Mouse (Mus musculus) brain, embryonic 14.5 days (tissue): ENCODE measurements at regions not wholly inside any gene's neighbourhood (a gene's known extent, or its start where the extent isn't known, plus 50 kb on each side); places are given as distances from the start of the nearest gene placed in this dataset.
"Not testable (repeated sequence)": the region's sequence is repeated elsewhere in the genome, so short reads cannot be mapped to it uniquely, and the experiment has no call there.

Source experiments
- DNase-seq: peaks from one replicate; pipeline ENCODE4 v3.0.0-alpha.2; 2011; ENCODE audit warnings: low read depth
- CTCF ChIP-seq: fragments of 200-500 bp; IDR thresholded peaks from 2 replicates; pipeline ENCODE4 v1.5.1; 2012; ENCODE audit warnings: inconsistent platforms, mild to moderate bottlenecking, moderate library complexity, borderline replicate concordance; ENCODE audit not compliant: insufficient read depth, insufficient read length; ENCODE audit errors: extremely low read depth
- POLR2A ChIP-seq: fragments of 200-500 bp; IDR thresholded peaks from 2 replicates; pipeline ENCODE4 v1.6.1; 2012; ENCODE audit warnings: mild to moderate bottlenecking, inconsistent platforms, borderline replicate concordance; ENCODE audit not compliant: poor library complexity, insufficient read depth, insufficient read length, severe bottlenecking; ENCODE audit errors: extremely low read depth

DNA sequence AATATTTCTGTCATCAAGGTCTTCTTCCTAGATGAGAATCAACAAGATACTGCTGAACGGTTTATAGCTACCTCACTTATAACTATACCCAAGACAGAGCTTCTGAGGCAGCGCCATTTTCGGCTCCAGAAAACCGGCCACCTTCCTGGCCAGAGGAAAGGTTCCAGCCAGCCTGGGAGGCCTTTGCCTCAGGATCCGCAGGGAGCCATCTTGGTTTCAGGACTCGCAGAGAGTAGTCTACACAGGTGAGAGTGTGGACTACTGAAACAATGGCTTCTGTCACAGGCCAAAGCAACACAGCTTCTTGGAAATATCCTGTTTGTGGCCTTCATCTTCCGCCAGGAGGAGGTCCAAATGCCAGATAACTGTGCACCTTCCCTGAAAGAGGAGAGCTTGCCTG is 447.5 kb downstream of the Kcnt2 start:
- TF ChIP-seq POLR2A (no peak), CTCF (no peak)
- DNase-seq: no peak

DNA sequence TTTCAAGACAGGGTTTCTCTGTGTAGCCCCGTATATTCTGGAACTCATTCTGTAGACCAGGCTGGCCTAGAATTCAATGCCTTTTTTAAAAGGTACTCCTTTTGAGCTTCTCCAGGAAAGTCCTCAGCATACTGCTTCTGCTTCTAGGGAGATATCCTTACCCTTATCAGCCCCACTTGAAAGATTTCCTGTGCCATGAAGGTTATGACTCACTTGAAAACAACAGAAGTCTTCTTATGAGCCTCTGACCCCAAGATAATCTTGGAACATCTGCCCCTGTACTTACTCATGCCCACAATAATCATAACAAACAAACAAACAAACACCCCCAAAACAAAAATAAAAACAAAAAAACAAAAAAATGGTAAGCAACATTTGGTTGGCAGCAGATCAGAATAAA is 484.2 kb downstream of the Kcnt2 start:
- TF ChIP-seq POLR2A (no peak), CTCF (no peak)
- DNase-seq: no peak

DNA sequence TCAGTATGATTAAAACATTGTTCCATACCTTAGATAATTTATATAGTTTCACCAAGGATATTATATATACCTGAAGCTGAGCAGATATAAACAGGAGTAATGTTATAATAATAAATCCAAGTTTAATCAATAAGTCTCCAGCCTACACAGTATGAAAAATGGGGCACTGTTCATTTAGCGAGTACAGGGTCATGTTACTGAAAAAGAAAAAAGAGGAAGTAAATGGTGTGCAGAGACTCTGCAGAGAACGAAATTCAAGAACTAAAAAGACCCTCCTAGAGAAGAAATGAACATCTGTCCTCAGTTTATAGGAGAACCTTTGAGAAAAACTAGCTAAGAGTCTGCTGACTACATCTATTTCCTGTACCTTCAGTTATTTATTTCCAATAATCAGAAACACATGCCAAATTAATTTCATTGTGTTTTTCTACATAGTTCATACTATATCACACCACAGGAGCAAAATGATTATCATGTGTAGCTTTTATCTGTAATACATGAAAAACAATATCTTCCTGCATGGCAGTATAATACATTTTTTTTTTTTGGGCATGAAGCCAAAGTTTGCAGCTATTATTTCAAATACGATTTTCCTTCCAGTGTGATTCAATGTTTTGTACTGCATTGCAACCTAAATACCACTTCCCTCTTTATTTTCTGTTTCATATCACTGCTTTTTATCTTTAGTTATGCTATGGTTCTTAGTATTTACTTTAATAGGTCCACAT is 493.2 kb downstream of the Kcnt2 start:
- TF ChIP-seq POLR2A: no peak
- no peak for TF ChIP-seq CTCF
- DNase-seq: no peak

DNA sequence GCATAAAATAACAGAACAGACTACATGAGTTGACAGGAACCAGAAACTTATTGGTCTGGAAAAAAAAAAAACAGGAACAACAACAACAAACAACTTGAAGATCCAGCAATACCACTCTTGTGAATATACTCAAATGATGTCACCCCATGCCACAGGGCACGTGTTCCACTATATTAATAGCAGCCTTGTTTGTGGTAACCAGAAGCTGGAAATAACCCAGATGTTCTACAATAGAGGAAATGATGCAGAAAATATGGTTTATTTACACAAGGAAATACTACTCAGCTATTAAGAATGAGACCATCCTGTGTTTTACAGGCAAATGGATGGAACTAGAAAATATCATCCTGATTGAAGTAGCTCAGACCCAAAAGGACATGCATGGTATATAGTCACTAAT is 494.1 kb downstream of the Kcnt2 start:
- DNase-seq: no peak
- TF ChIP-seq POLR2A (no peak), CTCF (no peak)

DNA sequence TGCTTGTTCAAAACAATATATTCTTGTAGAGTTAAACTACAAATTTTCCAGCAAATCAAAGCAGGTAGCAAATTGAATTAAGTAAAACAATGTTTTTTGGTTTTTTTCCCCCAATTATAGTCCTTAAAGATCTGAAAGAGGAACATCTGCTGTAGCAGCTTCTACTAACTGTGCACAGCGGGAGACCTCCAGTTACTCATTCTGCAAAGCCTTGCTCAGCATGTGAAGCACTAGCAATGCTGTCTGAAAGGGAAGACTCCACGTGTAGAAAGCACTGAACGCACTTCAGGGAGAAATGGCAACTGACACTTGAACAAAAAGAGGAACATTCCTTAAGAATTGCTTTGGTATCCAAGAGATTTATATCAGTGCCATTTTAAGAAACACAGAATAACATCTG is 502.1 kb downstream of the Kcnt2 start:
- TF ChIP-seq CTCF (no peak), POLR2A (no peak)
- peak; percentile 80 for DNase-seq

DNA sequence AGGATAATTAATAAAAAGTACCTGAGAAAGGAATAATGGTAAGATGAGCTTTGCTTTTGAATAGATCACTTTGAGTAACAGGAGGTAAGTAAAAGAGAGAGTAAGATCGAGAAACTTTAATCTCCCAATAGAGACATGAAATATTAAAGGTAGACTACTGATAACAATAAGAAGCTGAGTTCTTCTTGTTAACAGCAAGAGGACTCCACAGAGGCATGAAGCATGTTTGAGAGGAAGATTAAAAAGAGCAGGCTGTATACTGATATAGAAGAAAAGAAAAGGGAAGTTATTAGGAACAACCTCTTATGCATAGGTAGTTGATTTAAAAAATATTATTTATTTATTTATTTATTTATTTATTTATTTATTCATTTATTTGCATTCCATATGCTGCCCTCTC is 519.9 kb downstream of the Kcnt2 start:
- TF ChIP-seq CTCF (no peak), POLR2A (no peak)
- no peak for DNase-seq

DNA sequence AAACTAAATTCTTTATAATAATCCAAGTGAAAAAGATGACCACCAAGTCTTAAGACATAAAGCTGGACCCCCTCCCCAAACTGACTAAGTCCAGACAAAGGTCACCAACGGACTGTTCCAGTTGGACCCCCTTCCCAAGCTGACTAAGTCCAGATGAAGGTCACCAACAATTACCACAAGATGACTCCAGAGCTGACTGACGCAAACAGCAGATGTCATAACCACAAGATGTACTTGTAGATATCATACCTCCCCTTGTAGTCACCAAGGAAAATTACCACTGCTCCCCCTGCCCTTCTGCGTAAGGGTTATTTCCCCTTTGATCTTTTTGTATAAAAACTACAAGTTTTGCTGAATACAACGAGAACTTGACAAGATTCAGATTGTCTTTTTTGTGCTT is 527.8 kb downstream of the Kcnt2 start:
- not testable (repeated sequence) for DNase-seq

DNA sequence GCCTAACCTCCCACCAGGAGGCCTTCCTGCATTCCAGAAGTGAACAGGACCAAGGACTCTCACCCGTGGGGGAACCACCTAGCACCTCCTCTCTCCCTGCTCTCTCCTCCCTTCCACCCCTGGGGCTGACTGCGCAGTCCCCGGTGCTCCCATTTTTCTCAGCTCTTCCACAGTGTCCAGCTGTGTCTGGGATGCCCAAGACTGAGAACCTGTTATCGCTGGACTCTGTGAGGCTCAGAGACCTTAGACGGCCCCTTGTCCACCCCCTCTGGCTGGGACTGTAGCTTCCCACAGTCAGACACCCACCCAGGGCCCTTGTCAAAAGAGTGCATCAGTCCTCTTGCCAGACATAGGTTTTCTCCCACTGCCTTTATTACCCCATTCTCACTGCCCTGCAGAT is 564.2 kb downstream of the Kcnt2 start:
- DNase-seq: no peak
- TF ChIP-seq POLR2A: no peak
- TF ChIP-seq CTCF: no peak

DNA sequence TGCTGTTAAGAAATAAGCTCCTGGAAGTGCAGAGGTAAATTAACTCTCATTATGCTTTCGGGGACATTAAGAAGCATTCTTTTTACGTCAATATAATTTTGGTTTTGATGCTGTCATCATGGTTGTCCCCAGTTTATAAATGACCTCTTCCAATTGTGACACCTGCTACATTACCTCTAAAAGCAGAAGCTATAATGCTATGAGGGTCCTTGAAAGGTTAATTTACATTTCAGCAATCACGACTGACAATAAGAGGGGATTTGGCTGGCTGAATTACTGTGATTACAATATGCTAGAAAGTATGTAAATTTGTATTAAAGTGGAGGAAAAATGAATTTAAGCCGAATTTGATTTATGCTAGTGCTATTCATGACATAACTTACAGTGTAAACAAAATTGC is 592.8 kb downstream of the Kcnt2 start:
- TF ChIP-seq CTCF: no peak
- TF ChIP-seq POLR2A: no peak
- DNase-seq: peak; percentile 40

DNA sequence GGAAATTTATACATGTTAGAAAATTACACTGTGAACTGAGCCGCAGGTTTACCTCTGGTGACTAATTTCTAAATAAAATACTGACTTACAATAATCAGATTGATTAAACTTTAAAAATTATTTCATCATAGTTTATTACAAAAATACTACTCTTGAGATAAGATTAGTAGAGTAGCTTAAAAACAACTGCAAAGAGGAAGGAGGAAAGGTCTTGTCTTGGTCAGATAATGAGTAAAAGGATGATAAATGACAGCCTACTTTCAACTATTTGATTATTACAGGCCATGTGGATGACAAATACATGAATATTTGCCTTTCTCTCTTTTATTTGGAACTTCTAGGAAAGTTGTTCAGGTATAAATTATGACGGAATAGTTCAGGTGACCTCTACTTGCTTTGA is 594.6 kb downstream of the Kcnt2 start:
- TF ChIP-seq CTCF (no peak), POLR2A (no peak)
- DNase-seq: no peak

DNA sequence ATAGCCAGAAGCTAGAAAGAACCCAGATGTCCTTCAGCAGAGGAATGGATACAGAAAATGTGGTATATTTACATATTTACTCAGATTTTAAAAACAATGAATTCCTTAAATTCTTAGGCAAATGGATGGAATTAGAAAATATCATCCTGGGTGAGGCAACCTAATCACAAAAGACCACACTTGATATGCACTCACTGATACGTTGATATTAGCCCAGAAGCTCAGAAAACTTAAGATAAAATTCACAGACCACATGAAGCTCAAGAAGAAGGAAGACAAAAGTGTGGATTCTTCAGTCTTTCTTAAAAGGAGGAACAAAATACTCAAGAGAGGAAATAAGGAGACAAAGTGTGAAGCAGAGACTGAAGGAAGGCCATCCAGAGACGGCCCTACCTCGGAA is 602.1 kb downstream of the Kcnt2 start:
- DNase-seq: not testable (repeated sequence)

DNA sequence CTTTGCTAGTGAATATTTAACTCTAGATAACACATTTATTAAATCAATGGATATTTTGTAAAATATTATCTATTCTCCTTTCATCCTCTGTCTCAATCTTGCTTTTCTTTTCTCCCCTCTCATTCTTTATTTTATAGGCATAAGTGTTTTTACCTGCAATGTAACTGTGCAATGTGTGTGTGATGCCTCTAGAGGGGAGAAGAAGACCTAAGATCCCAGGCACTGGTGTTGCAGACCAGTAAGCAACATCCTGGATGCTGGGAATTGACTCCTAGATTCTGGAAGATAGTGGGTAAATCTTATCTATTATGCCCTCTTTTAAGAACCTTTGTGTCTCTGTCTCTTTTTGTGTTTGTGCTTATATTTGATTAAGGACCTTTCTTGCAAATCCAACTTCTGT is 605.6 kb downstream of the Kcnt2 start:
- DNase-seq: no peak
- TF ChIP-seq CTCF: no peak
- no peak for TF ChIP-seq POLR2A
